Mouse (Mus musculus): ENCODE measurements around the gene Ttyh3. TPM values are rescaled to one million over a fixed set of nuclear protein-coding genes. Genes with fewer than 3 reads are reported as not detected.

Ttyh3 gene
- polyA plus RNA-seq, 1 experiment, result 11.7 TPM

- no peak for DNase-seq (ENCODE audit: low spot score)
Observed at GRCm38 (mm10) chr5:140575381-140575866, 73.4 kb downstream of the Ttyh3 start.

GRCm38 (mm10) chr5:140572611-140573010 lies 76.2 kb downstream of the Ttyh3 start:
- DNase-seq (ENCODE audit: low spot score), result no peak

- no peak for DNase-seq (ENCODE audit: low spot score)
Observed at GRCm38 (mm10) chr5:140571673-140572072, 77.2 kb downstream of the Ttyh3 start.

- no peak for DNase-seq (ENCODE audit: low spot score)
Observed at GRCm38 (mm10) chr5:140571201-140571600, 77.6 kb downstream of the Ttyh3 start.

Other genes starting within 250 kb of the Ttyh3 start
- gene Eif3b, start 229.7 kb downstream of the Ttyh3 start, polyA plus RNA-seq (2012; rRNA removed), result 98.8 and 135 TPM in 2 replicates
- 0.96 and 1.0 TPM in 2 replicates for gene Gm4869, start 203.4 kb downstream of the Ttyh3 start, polyA plus RNA-seq (2012; rRNA removed)
- 54.6 and 76.8 TPM in 2 replicates for gene Chst12, start 143.5 kb downstream of the Ttyh3 start, polyA plus RNA-seq (2012; rRNA removed)
- gene Grifin, start 84.0 kb downstream of the Ttyh3 start, polyA plus RNA-seq (2012; rRNA removed), result not detected in 2 replicates
- gene Lfng, start 41.7 kb downstream of the Ttyh3 start, polyA plus RNA-seq (2012; rRNA removed), result 20.6 and 23.6 TPM in 2 replicates
- gene Iqce, start 53.3 kb upstream of the Ttyh3 start, polyA plus RNA-seq (2012; rRNA removed), result 21.0 and 24.3 TPM in 2 replicates
- gene Brat1, start 56.0 kb upstream of the Ttyh3 start, polyA plus RNA-seq (2012; rRNA removed), result 14.5 and 14.8 TPM in 2 replicates
- 1.2 TPM in 2 replicates for gene Amz1, start 75.1 kb upstream of the Ttyh3 start, polyA plus RNA-seq (2012; rRNA removed)
- 46.5 and 67.5 TPM in 2 replicates for gene Gna12, start 181.4 kb upstream of the Ttyh3 start, polyA plus RNA-seq (2012; rRNA removed)

All from urinary bladder, adult 2 months (tissue).